Mouse (Mus musculus) neural tube, embryonic 13.5 days (tissue): ENCODE measurements around the gene Zp3. TPM values are rescaled to one million over a fixed set of nuclear protein-coding genes. Genes with fewer than 3 reads are reported as not detected.

Experiments used
- ATAC-seq: fragments of 200-750 bp; cut with Nextera tagmentation; 2 replicates; pipeline ENCODE4 v1.8.0; 2017; ENCODE audit warnings: low read depth, mild to moderate bottlenecking, moderate TSS enrichment, moderate library complexity
- H3K27ac ChIP-seq: fragments of 300-500 bp; sonication (generic); replicated peaks from 2 replicates; pipeline ENCODE4 v1.5.1; 2015; ENCODE audit warnings: moderate library complexity, mild to moderate bottlenecking, inconsistent platforms
- H3K27me3 ChIP-seq: fragments of 300-500 bp; sonication (generic); 2 replicates; pipeline ENCODE4 v1.6.1; 2015; ENCODE audit warnings: mild to moderate bottlenecking, inconsistent platforms
- H3K36me3 ChIP-seq: fragments of 300-500 bp; sonication (generic); 2 replicates; pipeline ENCODE4 v1.6.1; 2015; ENCODE audit warnings: mild to moderate bottlenecking, inconsistent platforms
- H3K4me1 ChIP-seq: fragments of 300-500 bp; sonication (generic); replicated peaks from 2 replicates; pipeline ENCODE4 v1.6.1; 2015; ENCODE audit warnings: inconsistent platforms
- H3K4me2 ChIP-seq: fragments of 300-500 bp; sonication (generic); 2 replicates; pipeline ENCODE4 v1.6.1; 2015; ENCODE audit warnings: inconsistent platforms, mild to moderate bottlenecking, moderate library complexity
- H3K4me3 ChIP-seq: fragments of 300-500 bp; sonication (generic); 2 replicates; pipeline ENCODE4 v1.5.1; 2015; ENCODE audit warnings: mild to moderate bottlenecking, inconsistent platforms
- H3K9ac ChIP-seq: fragments of 300-500 bp; sonication (generic); 2 replicates; pipeline ENCODE4 v1.6.1; 2015; ENCODE audit warnings: moderate library complexity, mild to moderate bottlenecking, inconsistent platforms
- H3K9me3 ChIP-seq: fragments of 300-500 bp; sonication (generic); 2 replicates; pipeline ENCODE4 v1.6.1; 2016; ENCODE audit warnings: inconsistent platforms
- WGBS: fragments of 180-500 bp; shearing (Covaris S2); methylation state at CpG from one replicate; pipeline ENCODE4 v1.1.7; 2015; 5-methylcytosine and 5-hydroxymethylcytosine counted together
- polyA plus RNA-seq: library from polyadenylated mRNA; unstranded; fragments of >200 nt; fragmentation: Nextera tagmentation; extraction: Ambion mirVana; gene quantifications from 2 replicates; pipeline ENCODE4 v1.2.1, GENCODE M21; 2015

The Zp3 gene
- polyA plus RNA-seq, 1 experiment from 2014 or later: 0.14 TPM

- H3K4me2 ChIP-seq: no peak overlapping the region
- H3K27ac ChIP-seq: no peak overlapping the region
- no peak overlapping the region for H3K9ac ChIP-seq
- H3K27me3 ChIP-seq: no peaks in the 10 kb centered on the region
- H3K4me1 ChIP-seq: peaks cover 9% of the 10 kb centered on the region
- no peaks in the 10 kb centered on the region for H3K36me3 ChIP-seq
- ATAC-seq: no peak
- 69% methylated on average over 5 of the region's 5 CpGs for WGBS
- no peaks in the 10 kb centered on the region for H3K9me3 ChIP-seq
- H3K4me3 ChIP-seq: no peak overlapping the region
These were observed 10.7 kb downstream of the Zp3 start for GRCm38 (mm10) chr5:135990601-135991000.

DNA sequence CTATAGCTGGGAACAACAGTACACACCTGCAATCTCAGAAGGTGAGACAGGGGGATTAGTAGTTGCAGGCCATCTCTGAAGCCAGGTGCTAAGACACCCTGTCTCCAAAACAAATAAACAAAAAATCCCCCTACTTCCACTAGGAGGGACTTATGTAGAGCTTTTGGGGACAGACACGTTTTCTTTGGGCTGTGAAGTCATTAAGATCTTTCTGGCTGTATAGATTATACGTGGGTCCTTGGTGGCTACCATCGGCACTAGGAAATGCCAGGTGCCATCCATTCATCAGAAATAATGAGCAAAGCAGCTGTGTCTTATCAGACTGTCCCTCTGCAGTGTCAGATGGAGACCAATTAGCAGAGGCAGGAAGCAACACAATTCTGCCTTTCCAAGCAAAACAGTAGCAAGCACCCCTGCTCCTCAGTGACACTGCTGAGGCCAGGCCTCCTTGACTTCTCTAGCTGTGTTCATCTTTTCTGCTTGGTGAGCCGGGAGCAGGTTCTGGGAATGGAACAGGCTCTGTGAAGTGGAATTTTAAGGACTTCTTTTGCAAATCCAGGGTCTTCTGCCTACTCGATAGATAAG lies 13.6 kb downstream of the Zp3 start:
- ATAC-seq: no peak
- Histone ChIP-seq H3K27me3 (no peaks in the 10 kb centered on the region), H3K9ac (0 out of 2 replicates have a peak overlapping the region, but pooled peaks have one; percentile 12), H3K4me2 (no peak overlapping the region), H3K9me3 (no peaks in the 10 kb centered on the region), H3K36me3 (peaks cover 22% of the 10 kb centered on the region), H3K4me1 (peaks cover 19% of the 10 kb centered on the region), H3K27ac (no peak overlapping the region), H3K4me3 (no peak overlapping the region)
- 55% methylated on average over 5 of the region's 5 CpGs for WGBS

GRCm38 (mm10) chr5:135994335-135994724 lies 14.4 kb downstream of the Zp3 start:
- 68% methylated on average over 8 of the region's 8 CpGs for WGBS
- H3K4me1 ChIP-seq: peaks cover 19% of the 10 kb centered on the region
- no peak overlapping the region for H3K27ac ChIP-seq
- no peak overlapping the region for H3K4me2 ChIP-seq
- H3K9me3 ChIP-seq: no peaks in the 10 kb centered on the region
- H3K36me3 ChIP-seq: peaks cover 31% of the 10 kb centered on the region
- H3K27me3 ChIP-seq: no peaks in the 10 kb centered on the region
- H3K4me3 ChIP-seq: peak overlapping the region; percentile 82; the same call in 1 of the 2 replicates
- H3K9ac ChIP-seq: no peak overlapping the region
- ATAC-seq: 0 out of 2 replicates have a peak, but pooled peaks have one; percentile 6

GRCm38 (mm10) chr5:135994725-135995687 lies 15.1 kb downstream of the Zp3 start, which contains the start of gene Dtx2:
Gene Dtx2 (plus strand): TSS chr5:135994800.
- Histone ChIP-seq H3K4me1 (peaks cover 19% of the 10 kb centered on the region), H3K9me3 (no peaks in the 10 kb centered on the region), H3K36me3 (peaks cover 37% of the 10 kb centered on the region), H3K9ac (peak within 1 kb of the TSS; percentile 89), H3K27me3 (no peaks in the 10 kb centered on the region), H3K4me3 (peak within 1 kb of the TSS; percentile 82), H3K27ac (peak within 1 kb of the TSS; percentile 88), H3K4me2 (peak within 1 kb of the TSS; percentile 83)
- peak; percentile 94 for ATAC-seq
- WGBS: under 1% methylated on average over 45 of the region's 47 CpGs

- H3K36me3 ChIP-seq: peaks cover 37% of the 10 kb centered on the region
- H3K27ac ChIP-seq: no peak overlapping the region
- H3K4me2 ChIP-seq: peak overlapping the region; percentile 83
- 93% methylated on average over 8 of the region's 8 CpGs for WGBS
- no peaks in the 10 kb centered on the region for H3K9me3 ChIP-seq
- H3K4me3 ChIP-seq: no peak overlapping the region
- peaks cover 19% of the 10 kb centered on the region for H3K4me1 ChIP-seq
- H3K9ac ChIP-seq: 0 out of 2 replicates have a peak overlapping the region, but pooled peaks have one; percentile 1
- no peak for ATAC-seq
- no peaks in the 10 kb centered on the region for H3K27me3 ChIP-seq
These were observed 16.3 kb downstream of the Zp3 start for GRCm38 (mm10) chr5:135996162-135996561.

DNA sequence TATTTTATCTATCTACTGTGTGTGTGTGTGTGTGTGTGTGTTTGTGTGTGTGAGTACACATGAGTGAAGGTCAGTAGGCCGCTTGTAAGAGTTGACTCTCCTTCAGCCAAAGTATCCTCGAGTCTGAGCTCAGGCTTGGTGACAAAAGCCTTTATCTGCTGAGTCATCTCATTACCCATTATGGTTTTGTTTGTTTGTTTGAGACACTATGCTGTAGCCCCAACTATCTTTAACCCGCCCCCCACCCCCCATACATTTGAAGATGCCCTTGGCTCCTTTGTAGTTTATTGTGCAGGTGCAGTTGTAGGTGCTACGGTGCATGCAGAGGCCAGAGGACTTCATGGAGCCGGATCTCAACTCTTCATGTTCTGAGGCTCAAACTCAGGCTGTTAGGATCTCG lies 21.3 kb downstream of the Zp3 start:
- Histone ChIP-seq H3K4me1 (peaks cover 12% of the 10 kb centered on the region), H3K27ac (no peak overlapping the region), H3K27me3 (no peaks in the 10 kb centered on the region), H3K9ac (no peak overlapping the region), H3K36me3 (peaks cover 47% of the 10 kb centered on the region), H3K9me3 (no peaks in the 10 kb centered on the region), H3K4me3 (no peak overlapping the region), H3K4me2 (no peak overlapping the region)
- no peak for ATAC-seq
- WGBS: 93% methylated on average over 6 of the region's 6 CpGs

DNA sequence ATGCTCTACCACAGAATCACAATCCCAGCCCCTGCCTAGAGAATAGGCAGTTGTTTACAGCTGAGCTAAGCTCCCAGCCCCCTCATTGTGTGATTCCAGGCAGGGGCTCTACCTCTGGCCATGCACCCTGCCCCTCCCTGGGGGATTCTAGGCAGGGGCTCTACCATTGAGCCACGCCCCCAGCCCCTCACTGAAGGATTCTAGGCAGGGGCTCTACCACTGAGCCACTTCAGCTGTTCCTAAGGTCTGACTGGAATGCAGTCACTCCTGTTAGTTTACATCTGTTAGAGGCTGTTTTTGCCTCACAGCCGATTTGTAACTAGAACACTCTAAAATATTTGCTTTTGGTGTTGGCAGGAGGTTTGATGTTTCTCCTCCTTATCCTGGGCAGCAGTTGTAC lies 22.4 kb downstream of the Zp3 start:
- no peak overlapping the region for H3K9ac ChIP-seq
- ATAC-seq: no peak
- H3K36me3 ChIP-seq: peaks cover 36% of the 10 kb centered on the region
- no peaks in the 10 kb centered on the region for H3K9me3 ChIP-seq
- H3K4me2 ChIP-seq: no peak overlapping the region
- peaks cover 5% of the 10 kb centered on the region; the same call in 1 of the 2 replicates for H3K4me1 ChIP-seq
- no peaks in the 10 kb centered on the region for H3K27me3 ChIP-seq
- no peak overlapping the region for H3K4me3 ChIP-seq
- 89% methylated on average over 2 of the region's 2 CpGs for WGBS
- H3K27ac ChIP-seq: no peak overlapping the region

DNA sequence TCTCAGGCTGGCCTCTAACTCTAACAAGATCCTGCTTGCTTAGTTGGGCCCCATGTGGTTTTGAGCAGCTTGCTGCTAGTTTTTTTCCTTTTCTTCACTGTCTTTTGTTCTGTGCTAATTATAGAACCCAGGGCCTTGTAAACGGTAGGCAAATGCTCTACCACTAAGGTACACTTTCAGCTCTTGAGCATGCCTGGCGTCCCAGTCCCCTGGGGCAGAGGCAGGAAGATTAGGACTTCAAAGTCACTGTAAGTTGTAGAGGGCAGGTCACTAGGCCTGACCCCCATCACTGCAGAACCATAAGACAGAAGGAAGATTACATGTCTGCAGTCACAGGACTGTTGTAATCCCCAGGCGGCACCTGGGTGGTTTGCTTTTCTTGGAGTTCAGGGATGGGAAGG lies 22.9 kb downstream of the Zp3 start:
- Histone ChIP-seq H3K9ac (no peak overlapping the region), H3K27me3 (no peaks in the 10 kb centered on the region), H3K4me1 (peaks cover 5% of the 10 kb centered on the region; the same call in 1 of the 2 replicates), H3K4me3 (no peak overlapping the region), H3K36me3 (peaks cover 32% of the 10 kb centered on the region), H3K27ac (no peak overlapping the region), H3K9me3 (no peaks in the 10 kb centered on the region), H3K4me2 (no peak overlapping the region)
- ATAC-seq: no peak
- 34% methylated on average over 3 of the region's 3 CpGs for WGBS

DNA sequence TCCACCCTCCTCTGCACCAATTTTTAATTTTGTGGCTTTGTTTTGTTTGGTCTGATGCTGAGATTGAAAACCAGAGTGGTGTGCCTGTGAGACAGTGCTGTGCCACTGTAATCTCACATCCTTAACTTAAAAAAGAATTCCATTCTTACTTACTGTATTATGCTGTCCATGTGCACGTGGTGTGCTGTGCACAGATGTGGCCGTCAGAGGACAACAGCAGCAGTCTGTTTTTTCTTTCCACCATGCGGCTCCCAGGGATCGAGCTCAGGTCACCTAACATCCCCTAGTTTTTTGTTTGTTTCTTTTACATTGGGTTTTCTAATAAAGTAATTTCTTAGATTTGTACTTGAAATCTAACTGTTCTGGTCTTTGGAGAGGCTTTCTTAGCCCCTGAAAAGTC lies 24.6 kb downstream of the Zp3 start:
- ATAC-seq: no peak

GRCm38 (mm10) chr5:136007745-136008144 lies 27.8 kb downstream of the Zp3 start:
- WGBS: 82% methylated on average over 7 of the region's 7 CpGs
- no peaks in the 10 kb centered on the region for H3K9me3 ChIP-seq
- no peak overlapping the region for H3K4me3 ChIP-seq
- no peak overlapping the region for H3K4me2 ChIP-seq
- H3K9ac ChIP-seq: no peak overlapping the region
- H3K4me1 ChIP-seq: peaks cover 5% of the 10 kb centered on the region; the same call in 1 of the 2 replicates
- no peaks in the 10 kb centered on the region for H3K27me3 ChIP-seq
- no peak for ATAC-seq
- peaks cover 27% of the 10 kb centered on the region for H3K36me3 ChIP-seq
- H3K27ac ChIP-seq: no peak overlapping the region

More for the DNA sequence above, 24.6 kb downstream of the Zp3 start:
- Histone ChIP-seq H3K9ac (no peak overlapping the region), H3K9me3 (no peaks in the 10 kb centered on the region), H3K4me2 (no peak overlapping the region), H3K4me1 (peaks cover 5% of the 10 kb centered on the region; the same call in 1 of the 2 replicates), H3K27me3 (no peaks in the 10 kb centered on the region), H3K4me3 (no peak overlapping the region), H3K27ac (no peak overlapping the region), H3K36me3 (peaks cover 14% of the 10 kb centered on the region)
- WGBS: 77% methylated on average over 4 of the region's 4 CpGs

DNA sequence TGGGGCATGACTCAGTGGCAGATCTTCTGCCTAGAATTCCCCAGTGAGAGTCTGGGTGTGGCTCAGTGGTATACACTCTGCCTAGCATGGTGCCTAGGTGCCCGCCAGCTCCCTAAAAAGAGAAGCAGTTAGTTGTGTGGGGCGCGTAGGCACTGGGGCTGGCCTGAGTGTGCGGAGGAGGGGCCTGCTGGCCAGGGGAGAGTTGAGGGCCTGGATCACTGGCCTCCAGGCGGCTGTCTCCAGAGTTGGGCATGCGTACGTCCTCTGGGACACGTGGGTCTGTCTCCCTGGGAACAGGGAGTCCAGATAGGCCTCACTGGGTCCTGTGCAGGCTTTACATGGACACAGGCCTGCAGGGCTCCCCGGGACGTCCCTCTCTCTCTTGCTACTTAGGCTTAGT lies 35.0 kb downstream of the Zp3 start:
- Histone ChIP-seq H3K4me3 (no peak overlapping the region), H3K4me1 (peaks cover 39% of the 10 kb centered on the region), H3K9ac (no peak overlapping the region), H3K4me2 (no peak overlapping the region), H3K9me3 (no peaks in the 10 kb centered on the region), H3K27ac (peak overlapping the region; percentile 29; the same call in 1 of the 2 replicates), H3K27me3 (no peaks in the 10 kb centered on the region), H3K36me3 (peaks cover 49% of the 10 kb centered on the region)
- WGBS: 90% methylated on average over 10 of the region's 10 CpGs
- no peak for ATAC-seq

DNA sequence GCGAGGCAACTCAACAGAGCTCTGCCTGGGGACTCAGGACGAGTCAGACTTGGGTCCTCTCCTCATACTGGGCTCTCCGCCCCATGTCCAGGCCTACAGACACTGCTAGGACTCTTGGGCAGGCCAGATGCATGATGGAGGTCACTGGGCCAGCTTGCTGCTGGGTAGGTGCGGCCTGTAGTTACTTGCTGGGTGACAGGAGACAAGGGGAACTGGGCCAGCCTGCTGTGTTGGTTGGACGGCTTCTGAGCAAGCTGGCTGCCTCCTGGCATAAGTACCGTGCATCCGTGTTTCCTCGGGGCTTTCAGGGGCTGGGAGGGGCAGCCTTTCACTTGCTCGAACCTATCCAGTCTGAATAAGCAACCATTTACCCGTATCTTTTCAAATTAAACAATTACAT lies 35.7 kb downstream of the Zp3 start:
- ATAC-seq: no peak
- 77% methylated on average over 10 of the region's 10 CpGs for WGBS
- Histone ChIP-seq H3K4me3 (no peak overlapping the region), H3K27ac (peak overlapping the region; percentile 29), H3K27me3 (no peaks in the 10 kb centered on the region), H3K36me3 (peaks cover 45% of the 10 kb centered on the region), H3K4me1 (peaks cover 40% of the 10 kb centered on the region), H3K9me3 (no peaks in the 10 kb centered on the region), H3K9ac (peak overlapping the region; percentile 1; the same call in 1 of the 2 replicates), H3K4me2 (no peak overlapping the region)
